Mouse (Mus musculus) liver, adult 2 months (tissue): ENCODE measurements around the gene Gm45717.

Experiments used
- CTCF ChIP-seq: fragments of 200-500 bp; IDR thresholded peaks from 2 replicates; pipeline ENCODE4 v1.5.1; 2011; ENCODE audit warnings: low read depth, low read length, control low read depth
- POLR2A ChIP-seq: fragments of 200-500 bp; IDR thresholded peaks from 2 replicates; pipeline ENCODE4 v1.6.1; 2011; ENCODE audit warnings: low read length, control low read depth; ENCODE audit not compliant: insufficient read depth; ENCODE audit errors: extremely low read depth

GRCm38 (mm10) chr7:140920418-140921029, 35.2 kb downstream of the Gm45717 start, which contains the start of gene Nlrp6:
- no peak for TF ChIP-seq CTCF
- no peak for TF ChIP-seq POLR2A
